Mouse (Mus musculus) hindbrain, embryonic 14.5 days (tissue): Measurements from ENCODE around the gene Cish. TPM values are rescaled to one million over a fixed set of nuclear protein-coding genes. Genes with fewer than 3 reads are reported as not detected.

ENCODE experiments used
- ATAC-seq: fragments of 200-750 bp; cut with Nextera tagmentation; 2 replicates; pipeline ENCODE4 v1.8.0; 2017; ENCODE audit warnings: moderate number of reproducible peaks, mild to moderate bottlenecking, moderate TSS enrichment, moderate library complexity; ENCODE audit not compliant: low FRiP score
- DNase-seq: peaks from one replicate; pipeline ENCODE4 v3.0.0-alpha.2; 2015; ENCODE audit warnings: low spot score
- H3K27ac ChIP-seq: fragments of 300-500 bp; sonication (generic); 2 replicates; pipeline ENCODE4 v1.5.1; 2014; ENCODE audit warnings: mild to moderate bottlenecking, moderate library complexity
- H3K27me3 ChIP-seq: fragments of 300-500 bp; sonication (generic); 2 replicates; pipeline ENCODE4 v1.6.1; 2014; ENCODE audit warnings: mild to moderate bottlenecking, low read length, mixed read lengths; ENCODE audit not compliant: control insufficient read depth, insufficient read depth
- H3K36me3 ChIP-seq: fragments of 300-500 bp; sonication (generic); replicated peaks from 2 replicates; pipeline ENCODE4 v1.6.1; 2014; ENCODE audit not compliant: control insufficient read depth, insufficient read depth
- H3K4me1 ChIP-seq: fragments of 300-500 bp; sonication (generic); replicated peaks from 2 replicates; pipeline ENCODE4 v1.6.1; 2014; ENCODE audit warnings: antibody characterized with exemption, low read length, mixed read lengths; ENCODE audit not compliant: control insufficient read depth, insufficient read depth
- H3K4me2 ChIP-seq: fragments of 300-500 bp; sonication (generic); replicated peaks from 2 replicates; pipeline ENCODE4 v1.6.1; 2014; ENCODE audit warnings: mild to moderate bottlenecking, moderate library complexity
- H3K4me3 ChIP-seq: fragments of 300-500 bp; sonication (generic); replicated peaks from 2 replicates; pipeline ENCODE4 v1.5.1; 2014; ENCODE audit warnings: mild to moderate bottlenecking, low read length
- H3K9ac ChIP-seq: fragments of 300-500 bp; sonication (generic); 2 replicates; pipeline ENCODE4 v1.6.1; 2014
- H3K9me3 ChIP-seq: fragments of 300-500 bp; sonication (generic); 2 replicates; pipeline ENCODE4 v1.6.1; 2016; ENCODE audit warnings: low read length; ENCODE audit not compliant: control insufficient read depth
- WGBS: fragments of 180-500 bp; shearing (Covaris S2); extraction: QIAGEN DNeasy Blood & Tissue Kit; methylation state at CpG from one replicate; pipeline ENCODE4 v1.1.7; 2014; 5-methylcytosine and 5-hydroxymethylcytosine counted together
- polyA plus RNA-seq: library from polyadenylated mRNA; unstranded; fragments of >200 nt; fragmentation: Nextera tagmentation; extraction: Ambion mirVana; gene quantifications from 2 replicates; pipeline ENCODE4 v1.2.1, GENCODE M21; 2014

Cish gene
- polyA plus RNA-seq, 1 experiment from 2014 or later: 6.0 TPM

- Histone ChIP-seq H3K4me2 (no peak overlapping the region), H3K4me1 (no peaks in the 10 kb centered on the region), H3K9ac (no peak overlapping the region), H3K27ac (no peak overlapping the region), H3K36me3 (no peaks in the 10 kb centered on the region), H3K4me3 (no peak overlapping the region), H3K9me3 (no peaks in the 10 kb centered on the region), H3K27me3 (no peaks in the 10 kb centered on the region)
- ATAC-seq (no peak), DNase-seq (no peak)
- 75% methylated on average over 4 of the region's 4 CpGs for WGBS
Observed at GRCm38 (mm10) chr9:107272284-107272683, 23.5 kb upstream of the Cish start.

GRCm38 (mm10) chr9:107273184-107273583 lies 22.6 kb upstream of the Cish start:
- H3K27ac ChIP-seq: no peak overlapping the region
- H3K9ac ChIP-seq: no peak overlapping the region
- no peak overlapping the region for H3K4me2 ChIP-seq
- no peak for ATAC-seq
- H3K27me3 ChIP-seq: no peaks in the 10 kb centered on the region
- no peak overlapping the region for H3K4me3 ChIP-seq
- H3K36me3 ChIP-seq: no peaks in the 10 kb centered on the region
- DNase-seq: no peak
- no peaks in the 10 kb centered on the region for H3K9me3 ChIP-seq
- 74% methylated on average over 10 of the region's 10 CpGs for WGBS
- H3K4me1 ChIP-seq: peaks cover under 1% of the 10 kb centered on the region; the same call in 1 of the 2 replicates

GRCm38 (mm10) chr9:107274751-107275150 lies 21.1 kb upstream of the Cish start:
- Histone ChIP-seq H3K36me3 (no peaks in the 10 kb centered on the region), H3K27ac (no peak overlapping the region), H3K27me3 (no peaks in the 10 kb centered on the region), H3K9me3 (no peaks in the 10 kb centered on the region), H3K4me1 (peaks cover 12% of the 10 kb centered on the region), H3K4me2 (no peak overlapping the region), H3K4me3 (no peak overlapping the region), H3K9ac (no peak overlapping the region)
- no peak for ATAC-seq
- WGBS: 75% methylated on average over 6 of the region's 6 CpGs
- no peak for DNase-seq

GRCm38 (mm10) chr9:107275710-107276109 lies 20.1 kb upstream of the Cish start:
- ATAC-seq (no peak), DNase-seq (no peak)
- Histone ChIP-seq H3K9ac (no peak overlapping the region), H3K4me1 (peaks cover 21% of the 10 kb centered on the region), H3K36me3 (no peaks in the 10 kb centered on the region), H3K27ac (no peak overlapping the region), H3K27me3 (no peaks in the 10 kb centered on the region), H3K4me2 (no peak overlapping the region), H3K9me3 (no peaks in the 10 kb centered on the region), H3K4me3 (no peak overlapping the region)
- 80% methylated on average over 5 of the region's 5 CpGs for WGBS

- Histone ChIP-seq H3K27ac (no peak overlapping the region), H3K4me2 (no peak overlapping the region), H3K36me3 (no peaks in the 10 kb centered on the region), H3K4me1 (peaks cover 21% of the 10 kb centered on the region), H3K27me3 (no peaks in the 10 kb centered on the region), H3K4me3 (no peak overlapping the region), H3K9ac (no peak overlapping the region), H3K9me3 (no peaks in the 10 kb centered on the region)
- DNase-seq (no peak), ATAC-seq (no peak)
- WGBS: 78% methylated on average over 7 of the region's 7 CpGs
Observed at GRCm38 (mm10) chr9:107277603-107278002, 18.2 kb upstream of the Cish start.

- no peaks in the 10 kb centered on the region for H3K9me3 ChIP-seq
- peaks cover 21% of the 10 kb centered on the region for H3K4me1 ChIP-seq
- no peak for DNase-seq
- 47% methylated on average over 4 of the region's 4 CpGs for WGBS
- H3K27ac ChIP-seq: no peak overlapping the region
- no peak; the same call in 1 of the 2 replicates for ATAC-seq
- no peaks in the 10 kb centered on the region for H3K36me3 ChIP-seq
- no peaks in the 10 kb centered on the region for H3K27me3 ChIP-seq
- no peak overlapping the region for H3K4me2 ChIP-seq
- no peak overlapping the region for H3K9ac ChIP-seq
- no peak overlapping the region for H3K4me3 ChIP-seq
Observed at GRCm38 (mm10) chr9:107278126-107278525, 17.7 kb upstream of the Cish start.

- no peak overlapping the region for H3K4me3 ChIP-seq
- H3K4me2 ChIP-seq: no peak overlapping the region
- H3K9ac ChIP-seq: no peak overlapping the region
- no peaks in the 10 kb centered on the region for H3K36me3 ChIP-seq
- H3K27ac ChIP-seq: no peak overlapping the region
- WGBS: 43% methylated on average over 8 of the region's 8 CpGs
- H3K4me1 ChIP-seq: peaks cover 21% of the 10 kb centered on the region
- DNase-seq (peak; percentile 33), ATAC-seq (peak; percentile 69; the same call in 1 of the 2 replicates)
- H3K27me3 ChIP-seq: no peaks in the 10 kb centered on the region
- no peaks in the 10 kb centered on the region for H3K9me3 ChIP-seq
Observed at GRCm38 (mm10) chr9:107278527-107279377, 17.1 kb upstream of the Cish start.

DNA sequence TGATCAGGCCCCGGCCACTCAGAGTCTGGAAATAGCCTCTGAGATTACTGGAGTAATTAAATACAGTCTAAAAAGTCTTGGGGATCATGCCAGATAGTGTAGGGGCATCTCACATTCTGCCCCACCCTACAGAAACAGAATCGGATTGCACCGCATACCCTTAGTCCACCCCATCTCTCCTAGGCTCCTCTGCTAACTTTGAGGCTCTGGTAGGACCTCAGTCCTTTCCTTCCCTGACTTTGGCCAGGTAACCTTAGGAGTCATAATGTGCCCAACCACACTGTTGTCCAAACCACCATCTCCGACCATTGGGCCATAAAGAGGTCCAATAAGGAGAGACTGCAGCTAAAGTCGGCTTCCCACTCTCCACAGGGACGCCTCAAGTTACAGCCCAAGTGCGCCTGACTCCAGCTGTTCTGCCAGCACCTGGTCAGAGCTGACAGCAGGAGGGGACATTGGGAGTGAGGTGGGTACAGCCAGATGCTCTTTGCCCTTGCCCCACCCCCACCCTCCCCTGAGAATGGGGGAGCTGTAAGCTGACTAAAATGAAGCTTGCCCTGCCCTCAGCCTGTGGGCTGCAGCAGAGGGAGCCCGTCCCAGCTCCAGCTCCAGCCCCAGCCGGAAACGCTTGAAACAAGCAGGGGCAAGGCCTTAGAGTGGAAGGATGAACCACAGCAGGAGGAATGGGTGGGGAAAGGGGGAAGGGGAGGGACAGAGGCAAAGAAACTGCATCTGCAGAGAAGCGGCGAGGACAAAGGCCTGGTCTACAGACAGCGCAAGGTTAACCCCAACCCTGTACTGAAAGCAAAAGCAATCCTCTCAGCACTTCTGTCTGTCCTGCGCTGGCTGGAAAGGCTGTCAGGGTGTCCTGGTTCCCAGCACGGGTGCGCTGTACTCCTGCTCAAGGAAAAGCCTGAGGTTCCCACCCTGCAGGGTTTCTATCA lies 16.2 kb upstream of the Cish start:
- DNase-seq (no peak), ATAC-seq (no peak)
- Histone ChIP-seq H3K27me3 (no peaks in the 10 kb centered on the region), H3K36me3 (no peaks in the 10 kb centered on the region), H3K27ac (no peak overlapping the region), H3K4me2 (no peak overlapping the region; the same call in 1 of the 2 replicates), H3K4me1 (peaks cover 21% of the 10 kb centered on the region), H3K9me3 (no peaks in the 10 kb centered on the region), H3K9ac (no peak overlapping the region; the same call in 1 of the 2 replicates), H3K4me3 (no peak overlapping the region)
- WGBS: 29% methylated on average over 16 of the region's 16 CpGs
